Mouse (Mus musculus): ENCODE measurements around the gene Zcchc14. TPM values are rescaled to one million over a fixed set of nuclear protein-coding genes. Genes with fewer than 3 reads are reported as not detected.
"Not testable (repeated sequence)": the region's sequence is repeated elsewhere in the genome, so short reads cannot be mapped to it uniquely, and the experiment has no call there.

Zcchc14 gene
- total RNA-seq, 2 experiments from 2014 or later: 92.5 to 93.2 TPM

- DNase-seq (ENCODE audit: low spot score in 2 of 2): peak; percentile 78 to 79
- Histone ChIP-seq H3K27ac (no peak overlapping the region), H3K4me3 (no peak overlapping the region)
- peak; percentile 89 for TF ChIP-seq CTCF (conservative IDR thresholded peaks at IDR 0.05)
Observed at GRCm38 (mm10) chr8:121602860-121603259, 49.8 kb downstream of the Zcchc14 start.

- DNase-seq (ENCODE audit: low spot score in 2 of 2): no peak
- Histone ChIP-seq H3K27ac (no peak overlapping the region), H3K4me3 (no peak overlapping the region)
- TF ChIP-seq CTCF (conservative IDR thresholded peaks at IDR 0.05): no peak
Observed at GRCm38 (mm10) chr8:121602411-121602810, 50.3 kb downstream of the Zcchc14 start.

- Histone ChIP-seq H3K4me3 (no peak overlapping the region), H3K27ac (no peak overlapping the region)
- no peak for TF ChIP-seq CTCF (conservative IDR thresholded peaks at IDR 0.05)
- DNase-seq (ENCODE audit: low spot score in 2 of 2): no peak
Observed at GRCm38 (mm10) chr8:121599842-121600241, 52.9 kb downstream of the Zcchc14 start.

GRCm38 (mm10) chr8:121598892-121599291, 53.8 kb downstream of the Zcchc14 start:
- Histone ChIP-seq H3K27ac (no peak overlapping the region), H3K4me3 (no peak overlapping the region)
- TF ChIP-seq CTCF (conservative IDR thresholded peaks at IDR 0.05): peak; percentile 98
- peak; percentile 73 to 77 for DNase-seq (ENCODE audit: low spot score in 2 of 2)

- Histone ChIP-seq H3K27ac (no peak overlapping the region), H3K4me3 (no peak overlapping the region)
- no peak for TF ChIP-seq CTCF (conservative IDR thresholded peaks at IDR 0.05)
- no peak for DNase-seq (ENCODE audit: low spot score in 2 of 2)
Observed at GRCm38 (mm10) chr8:121598190-121598589, 54.5 kb downstream of the Zcchc14 start.

DNA sequence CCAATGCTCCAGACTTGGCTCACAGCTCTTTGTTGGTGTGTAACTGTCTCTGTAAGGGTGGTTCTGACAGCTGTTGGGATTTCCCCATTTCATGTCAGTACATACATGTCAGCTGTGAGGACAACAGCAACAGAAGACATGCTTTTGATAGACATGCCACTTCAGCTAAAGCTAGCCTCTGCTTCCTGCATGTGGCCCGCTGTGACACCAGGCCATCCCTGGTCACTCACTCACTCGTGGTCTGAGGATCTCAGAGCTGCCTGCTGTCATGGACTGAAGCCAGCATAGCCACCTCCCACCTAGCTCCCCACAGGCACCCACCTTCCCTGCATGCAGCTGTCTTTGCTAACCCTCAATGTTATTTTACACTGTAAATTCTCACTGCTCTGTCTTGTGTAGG, 55.2 kb downstream of the Zcchc14 start:
- not testable (repeated sequence) for DNase-seq (ENCODE audit: low spot score in 2 of 2); H3K4me3 ChIP-seq; H3K27ac ChIP-seq

DNA sequence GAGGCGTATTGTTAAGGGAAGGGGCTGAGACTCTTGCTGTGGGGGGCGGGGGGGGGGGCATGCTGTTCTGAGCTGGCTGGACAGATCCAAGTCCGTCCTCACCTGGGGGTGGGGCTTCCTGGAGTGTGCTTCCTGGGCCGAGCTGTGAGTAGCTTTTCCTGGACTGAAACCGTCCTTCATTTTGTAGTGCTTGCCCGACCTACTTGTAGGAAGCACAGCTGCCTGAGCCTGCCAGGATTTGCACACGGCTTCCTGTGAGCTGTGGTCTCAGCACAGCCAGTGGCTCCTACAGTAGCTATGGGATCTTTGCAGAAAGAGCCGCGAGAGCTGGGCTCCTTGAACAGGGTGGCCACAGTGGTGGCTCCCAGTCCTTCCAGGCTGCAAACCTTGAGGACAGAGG, 58.7 kb downstream of the Zcchc14 start:
- no peak for TF ChIP-seq CTCF (conservative IDR thresholded peaks at IDR 0.05)
- DNase-seq (ENCODE audit: low spot score in 2 of 2): no peak
- Histone ChIP-seq H3K27ac (peak overlapping the region; percentile 72), H3K4me3 (no peak overlapping the region)

GRCm38 (mm10) chr8:121593293-121593692, 59.4 kb downstream of the Zcchc14 start:
- DNase-seq (ENCODE audit: low spot score in 2 of 2): no peak
- TF ChIP-seq CTCF (conservative IDR thresholded peaks at IDR 0.05): no peak
- Histone ChIP-seq H3K27ac (peak overlapping the region; percentile 62; the same call in 1 of the 2 replicates), H3K4me3 (no peak overlapping the region)

- peak; percentile 72 for TF ChIP-seq CTCF (conservative IDR thresholded peaks at IDR 0.05)
- Histone ChIP-seq H3K27ac (peak overlapping the region; percentile 94), H3K4me3 (peak overlapping the region; percentile 98)
- no peak for DNase-seq (ENCODE audit: low spot score in 2 of 2)
Observed at GRCm38 (mm10) chr8:121591178-121592066, 61.3 kb downstream of the Zcchc14 start.

- TF ChIP-seq CTCF (conservative IDR thresholded peaks at IDR 0.05): peak; percentile 21; the same call in 1 of the 2 replicates
- DNase-seq (ENCODE audit: low spot score in 2 of 2): peak; percentile 95 to 98
- peak within 1 kb of the TSS; percentile 94 for H3K27ac ChIP-seq
Observed at GRCm38 (mm10) chr8:121590203-121591177, 62.2 kb downstream of the Zcchc14 start, which contains the start of gene Map1lc3b. TSS of gene Map1lc3b (plus strand) at chr8:121590361.

GRCm38 (mm10) chr8:121589205-121589726, 63.4 kb downstream of the Zcchc14 start:
- no peak overlapping the region; the same call in 1 of the 2 replicates for H3K27ac ChIP-seq
- no peak for DNase-seq (ENCODE audit: low spot score in 2 of 2)

More at GRCm38 (mm10) chr8:121590203-121591177, 62.2 kb downstream of the Zcchc14 start, which contains the start of gene Map1lc3b:
- H3K4me3 ChIP-seq: peak within 1 kb of the TSS; percentile 98

GRCm38 (mm10) chr8:121588750-121589149, 64.0 kb downstream of the Zcchc14 start:
- Histone ChIP-seq H3K4me3 (no peak overlapping the region), H3K27ac (no peak overlapping the region)
- no peak for TF ChIP-seq CTCF (conservative IDR thresholded peaks at IDR 0.05)
- no peak for DNase-seq (ENCODE audit: low spot score in 2 of 2)

More at GRCm38 (mm10) chr8:121589205-121589726, 63.4 kb downstream of the Zcchc14 start:
- no peak for TF ChIP-seq CTCF (conservative IDR thresholded peaks at IDR 0.05)
- no peak overlapping the region for H3K4me3 ChIP-seq
